Mouse (Mus musculus) limb, embryonic 15.5 days (tissue): ENCODE measurements around the gene Cab39. TPM values are rescaled to one million over a fixed set of nuclear protein-coding genes. Genes with fewer than 3 reads are reported as not detected.

Experiments
- ATAC-seq: fragments of 200-750 bp; cut with Nextera tagmentation; 2 replicates; pipeline ENCODE4 v1.8.0; 2017; ENCODE audit warnings: low read depth, moderate TSS enrichment; ENCODE audit not compliant: insufficient number of reproducible peaks, low FRiP score, low TSS enrichment
- H3K27ac ChIP-seq: fragments of 300-500 bp; sonication (generic); 2 replicates; pipeline ENCODE4 v1.5.1; 2015; ENCODE audit warnings: moderate library complexity, mild to moderate bottlenecking, inconsistent platforms
- H3K27me3 ChIP-seq: fragments of 300-500 bp; sonication (generic); 2 replicates; pipeline ENCODE4 v1.6.1; 2015; ENCODE audit warnings: inconsistent platforms
- H3K36me3 ChIP-seq: fragments of 300-500 bp; sonication (generic); 2 replicates; pipeline ENCODE4 v1.6.1; 2015; ENCODE audit warnings: inconsistent platforms
- H3K4me1 ChIP-seq: fragments of 300-500 bp; sonication (generic); 2 replicates; pipeline ENCODE4 v1.6.1; 2015; ENCODE audit warnings: inconsistent platforms
- H3K4me2 ChIP-seq: fragments of 300-500 bp; sonication (generic); 2 replicates; pipeline ENCODE4 v1.6.1; 2015; ENCODE audit warnings: mild to moderate bottlenecking, inconsistent platforms
- H3K4me3 ChIP-seq: fragments of 300-500 bp; sonication (generic); 2 replicates; pipeline ENCODE4 v1.5.1; 2015; ENCODE audit warnings: mild to moderate bottlenecking, inconsistent platforms
- H3K9ac ChIP-seq: fragments of 300-500 bp; sonication (generic); 2 replicates; pipeline ENCODE4 v1.6.1; 2015; ENCODE audit warnings: inconsistent platforms
- H3K9me3 ChIP-seq: fragments of 300-500 bp; sonication (generic); 2 replicates; pipeline ENCODE4 v1.6.1; 2016; ENCODE audit warnings: inconsistent platforms
- WGBS: fragments of 180-500 bp; shearing (Covaris S2); methylation state at CpG from one replicate; pipeline ENCODE4 v1.1.7; 2015; 5-methylcytosine and 5-hydroxymethylcytosine counted together
- polyA plus RNA-seq: library from polyadenylated mRNA; unstranded; fragments of >200 nt; fragmentation: Nextera tagmentation; extraction: Ambion mirVana; gene quantifications from 2 replicates; pipeline ENCODE4 v1.2.1, GENCODE M21; 2015

Gene Cab39
- polyA plus RNA-seq, 1 experiment from 2014 or later: 26.9 TPM

- ATAC-seq: 0 out of 2 replicates have a peak, but pooled peaks have one; percentile 38
- WGBS: 77% methylated on average over 2 of the region's 2 CpGs
- H3K4me1 ChIP-seq: no peaks in the 10 kb centered on the region
- no peaks in the 10 kb centered on the region for H3K27me3 ChIP-seq
- H3K9ac ChIP-seq: no peak overlapping the region
- peaks cover 33% of the 10 kb centered on the region for H3K36me3 ChIP-seq
- no peak overlapping the region for H3K27ac ChIP-seq
- H3K4me3 ChIP-seq: no peak overlapping the region
- H3K4me2 ChIP-seq: no peak overlapping the region
- H3K9me3 ChIP-seq: no peaks in the 10 kb centered on the region
These were observed 59.9 kb downstream of the Cab39 start for GRCm38 (mm10) chr1:85852996-85853689.

DNA sequence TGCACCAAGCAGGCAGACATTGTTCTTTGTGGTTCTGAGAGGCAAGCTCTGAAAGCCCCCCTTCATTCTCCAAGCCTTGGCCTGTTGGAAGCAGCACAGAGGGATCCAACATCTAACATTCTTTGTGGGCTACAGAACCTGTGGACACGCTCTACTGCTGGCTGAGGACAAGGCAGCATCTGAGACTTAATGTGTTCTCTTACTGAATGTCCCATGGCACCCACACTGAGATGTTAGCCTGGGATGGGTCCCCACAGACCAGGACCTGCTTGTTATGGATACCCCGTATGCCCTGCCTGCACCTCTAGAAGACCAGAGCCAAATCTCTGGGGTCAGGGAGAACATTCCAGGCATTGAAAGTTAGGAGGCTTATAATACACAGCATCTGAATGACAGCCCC, 60.6 kb downstream of the Cab39 start:
- Histone ChIP-seq H3K36me3 (peaks cover 26% of the 10 kb centered on the region), H3K27ac (no peak overlapping the region), H3K4me3 (no peak overlapping the region), H3K27me3 (no peaks in the 10 kb centered on the region), H3K4me1 (no peaks in the 10 kb centered on the region), H3K9ac (no peak overlapping the region), H3K9me3 (no peaks in the 10 kb centered on the region), H3K4me2 (no peak overlapping the region)
- no peak for ATAC-seq
- 89% methylated on average over 2 of the region's 2 CpGs for WGBS

DNA sequence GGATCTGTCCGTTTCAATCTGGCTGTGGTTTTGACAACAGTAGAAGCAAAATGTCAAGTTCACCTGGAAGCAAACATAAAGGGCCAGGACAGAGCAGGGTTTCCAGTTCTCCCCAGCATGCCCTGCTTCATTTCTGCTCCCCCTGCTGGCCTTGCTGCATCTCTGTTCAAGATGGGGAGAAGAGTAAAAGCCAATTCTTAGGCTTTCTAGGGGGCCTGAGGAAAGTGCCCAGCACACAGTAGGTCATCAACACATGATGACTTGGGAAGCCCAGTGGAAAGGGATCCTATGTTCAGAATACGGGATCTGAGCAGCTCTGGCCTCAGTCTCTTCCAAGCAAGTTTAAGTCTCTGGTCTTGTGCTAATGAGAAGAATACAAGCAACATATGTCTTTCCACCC, 61.2 kb downstream of the Cab39 start:
- Histone ChIP-seq H3K4me2 (no peak overlapping the region), H3K9ac (no peak overlapping the region), H3K4me3 (no peak overlapping the region), H3K27me3 (no peaks in the 10 kb centered on the region), H3K27ac (no peak overlapping the region), H3K4me1 (no peaks in the 10 kb centered on the region), H3K9me3 (no peaks in the 10 kb centered on the region), H3K36me3 (peaks cover 20% of the 10 kb centered on the region)
- WGBS: 66% methylated on average over 2 of the region's 2 CpGs
- no peak for ATAC-seq

- Histone ChIP-seq H3K27me3 (no peaks in the 10 kb centered on the region), H3K4me3 (no peak overlapping the region), H3K4me2 (no peak overlapping the region), H3K9ac (no peak overlapping the region), H3K4me1 (no peaks in the 10 kb centered on the region), H3K27ac (no peak overlapping the region), H3K9me3 (no peaks in the 10 kb centered on the region), H3K36me3 (peaks cover 10% of the 10 kb centered on the region)
- no peak for ATAC-seq
- 89% methylated on average over 3 of the region's 3 CpGs for WGBS
These were observed 63.0 kb downstream of the Cab39 start for GRCm38 (mm10) chr1:85856266-85856665.

DNA sequence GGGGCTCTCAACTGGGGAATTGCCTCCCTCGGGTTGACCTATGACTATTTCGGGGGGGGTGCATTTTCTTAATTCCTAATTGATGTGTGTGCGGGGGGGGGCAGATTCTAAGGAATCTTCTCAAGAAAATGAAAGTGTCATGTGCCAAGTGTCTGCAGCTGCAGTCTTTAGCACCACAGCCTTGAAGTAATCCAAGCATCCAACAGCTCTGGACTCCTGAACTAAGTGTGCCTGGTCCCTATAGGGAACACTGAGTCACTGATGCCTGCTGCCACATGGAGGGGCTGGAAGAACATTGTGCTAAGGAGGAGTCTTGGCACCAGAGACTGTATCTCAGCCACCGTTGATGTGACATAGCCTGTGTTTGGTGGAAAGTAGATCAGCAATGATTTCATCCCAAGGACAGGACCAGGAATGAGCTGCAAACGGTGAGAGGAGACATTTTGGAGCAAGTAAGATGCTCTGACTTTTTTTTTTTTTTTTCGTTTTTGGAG, 64.1 kb downstream of the Cab39 start:
- Histone ChIP-seq H3K9ac (no peak overlapping the region), H3K27me3 (no peaks in the 10 kb centered on the region), H3K4me3 (no peak overlapping the region), H3K36me3 (peaks cover 2% of the 10 kb centered on the region; the same call in 1 of the 2 replicates), H3K27ac (no peak overlapping the region), H3K4me2 (no peak overlapping the region), H3K4me1 (no peaks in the 10 kb centered on the region), H3K9me3 (peaks cover 10% of the 10 kb centered on the region; the same call in 1 of the 2 replicates)
- 71% methylated on average over 6 of the region's 6 CpGs for WGBS
- no peak for ATAC-seq

GRCm38 (mm10) chr1:85864383-85864782, 71.1 kb downstream of the Cab39 start:
- no peak for ATAC-seq
- H3K27ac ChIP-seq: no peak overlapping the region
- H3K4me3 ChIP-seq: no peak overlapping the region
- peaks cover 11% of the 10 kb centered on the region; the same call in 1 of the 2 replicates for H3K9me3 ChIP-seq
- no peak overlapping the region for H3K9ac ChIP-seq
- WGBS: 71% methylated on average over 10 of the region's 10 CpGs
- H3K4me1 ChIP-seq: no peaks in the 10 kb centered on the region
- no peaks in the 10 kb centered on the region for H3K36me3 ChIP-seq
- H3K27me3 ChIP-seq: no peaks in the 10 kb centered on the region
- no peak overlapping the region for H3K4me2 ChIP-seq

DNA sequence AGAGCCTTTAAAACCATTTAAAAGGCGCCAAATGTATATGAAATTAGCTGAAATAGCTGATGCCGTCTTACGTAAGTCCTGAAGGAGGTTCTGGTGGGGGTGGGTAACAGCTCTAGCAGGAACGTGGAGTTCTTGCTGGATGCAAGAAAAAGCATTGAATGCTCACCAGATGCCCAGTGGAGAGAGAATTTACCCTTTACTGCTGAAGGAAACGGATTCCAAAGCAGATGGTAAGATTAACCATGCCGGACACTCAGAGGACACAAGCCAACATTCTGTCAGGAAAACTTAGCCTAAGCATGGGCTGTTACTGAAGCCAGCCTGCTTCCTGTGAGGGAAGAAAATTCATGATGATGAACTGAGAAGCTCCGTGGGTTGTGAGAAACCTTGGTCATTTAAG, 76.8 kb downstream of the Cab39 start:
- Histone ChIP-seq H3K9me3 (no peaks in the 10 kb centered on the region), H3K4me2 (no peak overlapping the region), H3K27me3 (no peaks in the 10 kb centered on the region), H3K9ac (no peak overlapping the region), H3K36me3 (no peaks in the 10 kb centered on the region), H3K4me3 (no peak overlapping the region), H3K27ac (no peak overlapping the region), H3K4me1 (no peaks in the 10 kb centered on the region)
- no peak for ATAC-seq
- 61% methylated on average over 7 of the region's 7 CpGs for WGBS

DNA sequence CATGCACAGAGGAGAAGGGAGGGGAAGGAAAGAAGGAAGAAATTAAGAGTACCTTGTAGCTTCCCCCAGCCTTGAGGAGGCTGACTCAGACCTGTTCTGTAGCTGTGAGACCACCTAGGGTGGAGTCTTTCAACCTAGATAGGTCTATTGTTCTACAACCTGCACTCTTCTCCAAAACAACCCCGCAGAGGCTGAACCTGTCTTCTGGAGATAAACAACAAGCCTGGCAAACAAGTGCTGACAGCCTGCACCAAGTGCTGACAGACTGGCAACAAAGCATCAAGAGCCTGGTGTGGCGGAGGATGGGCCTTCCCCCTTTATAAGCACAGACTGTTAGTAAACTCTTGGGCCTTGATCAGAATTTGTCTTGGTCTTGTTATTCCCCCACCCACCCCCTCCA, 77.3 kb downstream of the Cab39 start:
- Histone ChIP-seq H3K36me3 (no peaks in the 10 kb centered on the region), H3K9ac (no peak overlapping the region), H3K27ac (no peak overlapping the region), H3K4me3 (no peak overlapping the region), H3K4me1 (no peaks in the 10 kb centered on the region), H3K4me2 (no peak overlapping the region), H3K9me3 (no peaks in the 10 kb centered on the region), H3K27me3 (no peaks in the 10 kb centered on the region)
- WGBS: 76% methylated on average over 2 of the region's 2 CpGs
- no peak for ATAC-seq

- Histone ChIP-seq H3K4me2 (no peak overlapping the region), H3K9me3 (peaks cover 6% of the 10 kb centered on the region; the same call in 1 of the 2 replicates), H3K4me3 (no peak overlapping the region), H3K27me3 (no peaks in the 10 kb centered on the region), H3K4me1 (no peaks in the 10 kb centered on the region), H3K36me3 (no peaks in the 10 kb centered on the region), H3K27ac (no peak overlapping the region), H3K9ac (no peak overlapping the region)
- ATAC-seq: no peak
- 91% methylated on average over 12 of the region's 12 CpGs for WGBS
These were observed 88.8 kb downstream of the Cab39 start for GRCm38 (mm10) chr1:85882003-85882402.

DNA sequence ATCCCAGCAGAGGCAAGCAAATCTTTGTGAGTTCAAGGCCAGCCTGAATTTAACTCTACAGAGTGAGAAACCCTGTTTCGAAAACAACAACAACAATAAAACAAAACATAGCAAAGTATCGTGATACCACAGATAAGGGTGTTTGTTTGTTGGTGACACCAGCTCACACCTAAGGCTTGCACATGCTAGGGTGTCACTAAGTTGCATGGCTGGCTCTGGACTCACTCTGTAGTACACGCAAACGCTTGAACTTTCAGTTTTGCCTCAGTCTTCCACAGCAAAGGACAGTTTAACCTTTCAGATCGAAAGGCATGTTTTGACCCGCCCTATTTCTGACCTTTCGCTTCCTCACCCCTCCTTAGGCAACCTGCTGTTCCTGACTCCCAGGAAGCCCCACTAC, 94.0 kb downstream of the Cab39 start:
- no peak for ATAC-seq
- WGBS: 86% methylated on average over 7 of the region's 7 CpGs
- no peak overlapping the region for H3K4me2 ChIP-seq
- H3K27me3 ChIP-seq: no peaks in the 10 kb centered on the region
- no peak overlapping the region for H3K9ac ChIP-seq
- H3K36me3 ChIP-seq: no peaks in the 10 kb centered on the region
- no peaks in the 10 kb centered on the region for H3K4me1 ChIP-seq
- H3K27ac ChIP-seq: no peak overlapping the region
- no peak overlapping the region for H3K4me3 ChIP-seq
- no peaks in the 10 kb centered on the region; the same call in 1 of the 2 replicates for H3K9me3 ChIP-seq

DNA sequence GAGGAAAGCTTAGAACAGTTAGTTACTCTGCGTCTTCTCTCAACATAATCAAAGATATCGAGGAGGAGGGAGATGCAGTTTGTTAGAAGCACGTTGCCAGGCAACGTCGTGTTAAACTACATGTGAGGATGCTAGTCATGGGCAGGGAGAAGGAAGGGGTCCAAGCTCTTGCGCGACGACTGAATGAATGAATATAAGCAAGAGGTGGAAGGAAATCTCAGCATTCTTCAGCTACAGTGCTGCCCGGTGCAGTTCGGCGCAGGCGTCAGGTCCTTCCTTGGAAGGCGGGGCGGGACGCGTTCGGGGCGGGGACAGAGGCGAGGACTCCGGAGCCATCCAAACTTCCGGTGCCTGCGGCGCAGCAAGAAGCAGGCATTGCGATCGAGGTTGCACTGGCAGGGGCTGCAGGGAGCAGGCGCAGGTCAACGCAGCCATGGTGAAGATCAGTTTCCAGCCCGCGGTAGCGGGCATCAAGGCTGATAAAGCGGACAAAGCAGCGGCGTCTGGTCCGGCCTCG, 101.0 kb downstream of the Cab39 start, which contains the start of gene Itm2c:
TSS of gene Itm2c (plus strand) at position 51 of the 517 bp plus-strand sequence.
- Histone ChIP-seq H3K27me3 (no peaks in the 10 kb centered on the region), H3K9me3 (no peaks in the 10 kb centered on the region), H3K9ac (peak within 1 kb of the TSS; percentile 75), H3K27ac (peak within 1 kb of the TSS; percentile 91), H3K4me1 (peaks cover 46% of the 10 kb centered on the region), H3K4me2 (peak within 1 kb of the TSS; percentile 76), H3K4me3 (peak within 1 kb of the TSS; percentile 81), H3K36me3 (0 out of 2 replicates have a peak, but pooled peaks cover 4% of the 10 kb centered on the region)
- peak; percentile 68; the same call in 1 of the 2 replicates for ATAC-seq
- WGBS: under 1% methylated on average over 35 of the region's 35 CpGs

DNA sequence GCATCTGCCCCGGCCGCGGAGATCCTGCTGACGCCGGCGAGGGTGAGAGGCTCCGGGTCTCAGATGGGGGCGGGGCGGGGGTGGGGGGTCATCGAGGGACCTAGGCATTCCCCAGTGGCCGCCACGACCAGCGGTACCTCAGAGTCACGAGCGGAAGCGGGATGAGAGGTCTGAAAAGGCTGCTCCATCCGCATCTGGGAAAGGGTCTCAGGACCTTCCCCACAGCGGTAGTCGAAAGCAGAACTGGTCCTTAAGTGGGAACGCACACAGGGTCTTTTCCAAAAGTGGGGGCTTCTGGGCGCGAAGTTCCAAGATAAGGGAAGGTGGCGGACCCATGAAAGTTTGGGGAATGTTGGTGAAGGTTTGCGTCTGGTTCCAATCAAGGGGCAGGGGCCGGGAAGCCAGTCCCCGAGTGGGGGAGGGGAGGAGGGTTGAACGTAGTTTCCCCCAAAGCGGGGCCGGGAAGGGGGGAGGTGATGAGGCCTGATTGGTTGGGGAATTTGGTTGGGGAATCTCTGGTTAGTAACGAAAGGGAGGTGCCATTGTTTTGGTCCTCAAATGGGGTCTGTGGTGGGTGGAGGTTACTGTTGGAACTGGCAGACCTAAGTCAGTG, 101.6 kb downstream of the Cab39 start:
- no peak; the same call in 1 of the 2 replicates for ATAC-seq
- H3K27me3 ChIP-seq: no peaks in the 10 kb centered on the region
- peaks cover 51% of the 10 kb centered on the region for H3K4me1 ChIP-seq
- H3K4me2 ChIP-seq: peak overlapping the region; percentile 76
- peak overlapping the region; percentile 91 for H3K27ac ChIP-seq
- H3K9me3 ChIP-seq: no peaks in the 10 kb centered on the region
- H3K36me3 ChIP-seq: 0 out of 2 replicates have a peak, but pooled peaks cover 4% of the 10 kb centered on the region
- H3K9ac ChIP-seq: peak overlapping the region; percentile 75
- WGBS: under 1% methylated on average over 30 of the region's 30 CpGs
- peak overlapping the region; percentile 81 for H3K4me3 ChIP-seq
